16 mouse cellular contexts compared by ENCODE assay signal in genomic region chr15:12420915-12421314, GRCm38 (mm10).
"Had no signal": no experiment of that assay in that cellular context is flagged by ENCODE, and none has a peak within 500 bp of the region (broad histone marks: within the 10 kb centered on the region; RNA-seq: fewer than 3 reads in every experiment).

No protein-coding gene starts in this region.

- H3K27ac ChIP-seq: kidney, postnatal 0 days; layer of hippocampus, adult 2 months; liver, embryonic 13.5 days; macrophage had no signal

- H3K9ac ChIP-seq: liver, embryonic 13.5 days had no signal

- H3K27me3 ChIP-seq: liver, embryonic 13.5 days had no signal

- H3K36me3 ChIP-seq: liver, embryonic 13.5 days had no signal

- H3K4me3 ChIP-seq: layer of hippocampus, adult 2 months; liver, embryonic 13.5 days had no signal

- H3K9me3 ChIP-seq: liver, embryonic 13.5 days had no signal

- DNase-seq: kidney, adult 9 months; kidney, postnatal 25 days; layer of hippocampus, adult 9-11 months; liver, embryonic 13.5 days; lung, adult 2 months; midbrain, embryonic 14.5 days; right cerebral cortex, adult 18-20 months; right cerebral cortex, postnatal 14 days; right cerebral cortex, postnatal 4 days; spleen, adult 18-20 months; thymus, adult 18-20 months; thymus, postnatal 36 days had no signal

- H3K4me2 ChIP-seq: liver, embryonic 13.5 days; midbrain, embryonic 11.5 days had no signal
